Mouse (Mus musculus) right cerebral cortex, postnatal 36 days (tissue): Measurements from ENCODE around the gene Ralgps1.
A peak's percentile ranks its signal among the peaks of the same experiment; 100 is the strongest.

Experiments used
- DNase-seq, 2 experiments: peaks; one replicate each; pipeline ENCODE4 v3.0.0; 2022; ENCODE audit warnings: low spot score in 2 of 2, mixed read lengths in 1 of 2

Ralgps1 gene

DNA sequence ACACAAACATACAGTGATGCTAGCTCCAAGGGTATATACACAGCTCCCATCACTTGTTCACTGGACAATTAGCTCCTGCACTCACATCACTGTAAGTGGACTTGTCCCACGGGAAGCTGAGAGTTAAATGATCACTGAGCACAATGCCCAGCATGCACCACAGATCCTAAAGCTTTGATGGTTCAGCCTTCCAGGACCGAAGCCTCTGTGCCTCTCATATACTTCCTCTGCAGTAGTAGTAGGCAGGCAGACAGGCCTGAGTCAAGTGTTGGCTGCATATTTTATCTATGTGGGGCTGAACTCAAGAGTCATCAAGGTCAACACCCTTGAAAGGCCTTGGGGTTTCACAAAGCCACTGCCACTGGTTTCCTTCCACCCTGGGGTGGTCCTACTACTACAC, 49.6 kb downstream of the Ralgps1 start:
- no peak for DNase-seq

GRCm38 (mm10) chr2:33321031-33321430, 50.3 kb downstream of the Ralgps1 start:
- DNase-seq, result no peak

GRCm38 (mm10) chr2:33320568-33320967, 50.7 kb downstream of the Ralgps1 start:
- no peak for DNase-seq

GRCm38 (mm10) chr2:33319934-33320333, 51.4 kb downstream of the Ralgps1 start:
- no peak for DNase-seq

DNA sequence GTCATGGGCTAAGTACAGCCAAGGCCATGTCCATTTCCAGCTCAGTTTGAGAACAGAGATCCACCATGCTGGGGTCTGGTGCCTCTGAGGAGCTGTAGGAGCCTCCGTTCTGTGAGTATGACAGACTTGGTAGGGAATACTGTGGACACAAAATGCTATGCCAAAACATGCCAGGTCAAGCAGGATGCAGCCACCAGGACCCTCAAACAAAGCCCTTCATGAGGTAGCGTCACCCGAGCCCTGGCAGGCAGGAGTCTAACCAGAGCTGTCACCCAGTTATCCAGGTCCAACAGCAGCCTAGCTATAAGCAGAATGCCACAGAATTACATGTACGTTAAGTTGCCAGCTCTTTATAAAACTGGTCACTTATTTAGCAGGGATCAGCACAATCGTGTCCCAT, 51.8 kb downstream of the Ralgps1 start:
- DNase-seq, result no peak

GRCm38 (mm10) chr2:33318491-33318964, 52.8 kb downstream of the Ralgps1 start:
- DNase-seq, result peak in 1 of 2 experiments; percentile 47

DNA sequence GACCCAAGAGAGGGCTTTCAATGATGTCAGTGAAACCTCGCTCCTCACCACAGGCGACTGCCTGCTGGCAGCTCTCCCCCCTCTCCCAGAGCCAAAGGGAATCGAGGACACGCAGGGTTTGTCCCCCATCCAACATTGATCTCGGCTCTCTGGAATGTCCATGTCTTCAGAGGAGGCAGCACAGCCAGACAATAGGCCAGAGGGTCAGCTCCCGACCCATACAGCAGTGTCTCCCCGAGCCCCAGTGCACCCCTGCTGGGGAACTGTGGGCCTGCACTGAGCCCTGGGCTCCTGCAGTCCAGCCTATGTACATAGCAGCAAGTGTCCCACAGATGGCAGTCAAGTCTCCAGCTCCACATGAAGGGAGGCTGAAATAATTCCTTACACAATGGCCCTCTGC, 54.8 kb downstream of the Ralgps1 start:
- DNase-seq, result peak; percentile 22 to 43

- no peak for DNase-seq
Measured at GRCm38 (mm10) chr2:33316063-33316405, 55.3 kb downstream of the Ralgps1 start.

DNA sequence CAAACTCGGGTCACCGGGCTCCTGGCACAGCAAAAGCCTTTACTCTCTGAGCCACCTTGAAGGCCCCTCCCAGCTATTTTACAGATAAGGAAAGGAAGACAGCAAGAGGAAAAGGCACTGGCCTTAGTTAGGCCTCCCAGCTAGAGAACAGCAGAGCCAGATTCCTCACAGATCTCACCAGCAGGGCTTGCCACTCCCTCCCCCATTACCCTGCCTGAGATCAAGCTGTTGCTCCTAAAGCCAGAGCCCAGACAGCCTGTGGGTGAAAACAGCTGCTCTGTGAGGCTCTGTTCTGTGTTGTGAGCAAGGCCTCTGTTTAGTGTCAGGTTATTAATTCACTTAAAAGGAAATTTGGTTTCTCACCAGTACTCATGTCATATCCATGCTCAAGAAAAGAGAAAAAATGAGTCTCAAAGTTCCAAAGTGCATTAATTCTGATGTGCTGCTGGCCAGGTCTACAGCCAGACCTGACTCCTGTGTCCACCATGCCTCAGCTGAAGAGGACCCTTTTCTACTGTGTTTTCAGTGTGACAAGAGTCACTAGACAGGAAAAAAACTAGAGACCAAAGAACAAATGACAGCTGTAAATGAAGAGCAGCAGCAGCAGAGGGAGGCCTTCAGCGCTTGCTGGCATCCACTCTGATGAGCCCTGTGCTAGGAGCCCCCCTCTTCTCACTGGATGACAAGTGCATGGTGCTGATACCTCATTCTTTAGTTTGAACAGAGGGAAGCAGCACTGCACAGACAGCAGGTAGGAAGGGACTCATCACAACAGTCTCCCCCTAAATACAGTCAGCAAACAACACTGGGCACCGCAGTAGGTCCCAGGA, 55.8 kb downstream of the Ralgps1 start:
- no peak for DNase-seq

- DNase-seq, result peak in 1 of 2 experiments; percentile 54
Measured at GRCm38 (mm10) chr2:33309426-33309825, 61.9 kb downstream of the Ralgps1 start.

- no peak for DNase-seq
Measured at GRCm38 (mm10) chr2:33306565-33306964, 64.7 kb downstream of the Ralgps1 start.

DNA sequence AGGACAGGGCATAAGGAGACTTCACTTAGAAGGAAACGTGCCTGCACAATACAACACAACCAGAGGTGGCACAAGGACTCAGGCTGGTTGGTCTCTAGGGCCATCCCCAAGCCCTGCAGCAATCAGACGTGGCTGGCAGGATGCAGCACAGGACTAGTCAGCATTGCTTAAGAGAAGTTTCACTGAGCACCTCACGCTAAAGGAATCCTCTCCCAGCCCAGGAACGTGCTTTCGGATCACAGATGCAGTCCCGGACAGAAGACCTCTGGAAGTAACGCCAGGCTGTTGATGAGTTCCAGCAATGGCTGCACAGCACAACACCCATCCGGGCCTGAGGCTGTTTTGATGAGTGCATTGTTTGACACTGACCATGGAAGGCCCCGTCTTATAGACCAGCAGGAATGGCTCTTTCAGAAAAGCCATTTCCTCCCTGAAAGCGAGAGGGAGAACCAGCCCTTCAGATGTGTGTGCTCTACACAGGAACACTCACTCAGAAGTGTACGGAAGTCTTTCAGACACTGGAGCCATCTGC, 67.8 kb downstream of the Ralgps1 start:
- no peak for DNase-seq

DNA sequence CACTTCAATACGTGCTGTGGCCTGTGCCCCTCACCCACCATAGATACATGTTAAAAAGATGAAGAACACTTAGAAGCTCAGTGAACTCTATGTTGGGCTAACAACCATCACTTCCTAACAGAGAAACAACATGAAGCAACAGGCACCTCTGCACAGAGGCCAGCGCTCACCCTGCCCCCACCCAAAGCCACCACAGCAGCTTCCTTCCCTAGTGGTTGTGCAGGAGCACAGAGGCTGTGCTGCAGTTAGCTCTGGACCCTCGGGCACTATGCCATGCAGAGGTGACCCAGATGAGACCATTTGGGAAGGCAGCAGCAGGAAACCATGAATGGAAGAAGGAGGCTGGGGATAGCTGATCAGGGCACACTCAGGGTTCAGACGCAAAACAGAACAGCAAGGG, 68.5 kb downstream of the Ralgps1 start:
- DNase-seq, result no peak

DNA sequence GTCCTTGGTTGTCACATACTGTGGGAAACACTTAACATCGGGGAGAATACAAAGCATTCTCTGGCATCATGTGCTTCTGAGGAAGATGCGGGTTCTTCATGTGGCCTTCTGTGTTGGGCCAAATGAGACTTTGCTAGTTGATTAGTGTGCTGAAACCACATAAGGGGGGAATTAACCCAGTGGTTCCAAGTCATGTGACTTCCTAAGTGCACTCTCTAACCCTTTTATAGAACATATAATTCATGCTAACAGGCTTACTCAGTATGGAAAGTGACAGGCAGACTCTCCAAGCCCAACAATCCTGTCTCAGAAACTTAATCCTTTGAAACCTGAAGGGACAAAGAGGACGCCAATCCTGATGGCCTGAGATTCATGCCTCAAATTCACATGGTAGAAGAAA, 68.9 kb downstream of the Ralgps1 start:
- no peak for DNase-seq

DNA sequence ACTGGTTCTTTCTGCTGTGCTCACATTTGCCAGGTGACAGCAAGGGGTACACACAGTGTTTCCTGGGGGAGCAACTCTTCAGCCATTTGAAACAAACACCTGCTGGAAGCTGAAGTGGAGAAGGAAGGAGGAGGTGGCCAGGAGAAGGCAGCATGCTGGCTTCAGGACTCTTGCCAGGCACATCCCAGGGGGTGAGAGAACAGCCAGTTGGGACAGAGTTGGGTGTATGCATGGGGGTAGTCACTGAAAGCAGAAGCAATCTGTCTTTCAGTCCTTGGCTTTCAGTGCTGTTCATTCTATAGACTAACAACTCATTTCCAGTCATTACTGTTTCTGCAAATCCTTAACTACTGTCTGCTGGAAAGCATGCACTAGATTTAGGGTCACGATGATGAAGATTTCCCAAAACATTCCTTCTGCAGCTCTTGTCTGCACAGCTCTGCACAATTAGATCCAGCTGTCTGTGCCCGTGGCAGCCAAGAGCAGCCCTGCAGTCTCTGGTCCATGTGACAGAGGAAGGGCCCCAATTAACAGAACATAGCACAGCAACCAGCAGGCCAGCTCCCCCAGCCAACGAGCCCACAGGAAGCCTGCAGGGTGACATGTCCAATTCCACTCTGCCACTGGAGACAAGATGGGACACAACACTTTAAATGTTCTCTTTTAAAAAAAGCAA, 70.8 kb downstream of the Ralgps1 start:
- DNase-seq, result no peak

- DNase-seq, result no peak
Measured at GRCm38 (mm10) chr2:33298928-33299327, 72.4 kb downstream of the Ralgps1 start.

- no peak for DNase-seq
Measured at GRCm38 (mm10) chr2:33295115-33295514, 76.2 kb downstream of the Ralgps1 start.

GRCm38 (mm10) chr2:33292057-33292456, 79.2 kb downstream of the Ralgps1 start:
- DNase-seq, result no peak

- DNase-seq, result no peak
Measured at GRCm38 (mm10) chr2:33290491-33290890, 80.8 kb downstream of the Ralgps1 start.

DNA sequence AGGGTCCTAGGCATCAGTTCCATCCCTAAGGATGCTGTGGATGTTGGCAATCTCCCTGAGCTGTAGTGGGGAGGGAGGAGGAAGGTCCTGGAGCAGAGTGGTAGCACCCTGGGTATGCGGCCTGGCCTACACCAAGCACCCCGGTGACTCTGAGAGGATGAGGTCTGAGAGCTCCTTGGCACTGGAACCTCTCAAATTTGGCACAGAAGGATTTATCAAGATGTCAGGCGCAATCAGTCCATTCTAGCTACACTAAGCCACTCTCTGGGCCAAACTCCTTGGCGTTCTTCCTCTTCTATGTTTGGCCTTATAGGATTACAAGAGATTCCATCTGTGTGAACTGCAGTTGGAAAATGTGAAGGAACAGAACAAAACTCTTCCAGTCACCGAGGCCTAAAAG, 82.4 kb downstream of the Ralgps1 start:
- no peak for DNase-seq

- DNase-seq, result no peak
Measured at GRCm38 (mm10) chr2:33283674-33284073, 87.6 kb downstream of the Ralgps1 start.

GRCm38 (mm10) chr2:33282877-33283276, 88.4 kb downstream of the Ralgps1 start:
- no peak for DNase-seq

DNA sequence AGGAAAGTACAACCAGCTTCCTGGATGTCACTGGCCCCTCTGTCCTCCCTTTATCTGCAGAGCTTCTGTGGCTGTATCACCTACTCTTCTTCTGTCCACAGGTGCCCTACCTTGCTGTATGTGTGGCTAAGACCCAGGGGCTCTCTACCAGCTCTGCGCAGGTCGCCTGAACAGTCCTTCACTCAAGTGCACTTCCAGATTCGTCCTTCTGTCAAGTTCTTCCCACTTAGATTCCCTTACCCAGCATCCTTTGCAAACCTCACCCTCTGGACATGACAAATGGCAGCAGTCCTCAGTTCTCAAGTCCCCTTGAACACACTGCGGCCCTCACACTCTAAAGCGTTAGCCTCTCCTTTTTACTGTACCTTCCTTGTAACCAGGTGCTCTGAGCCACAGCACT, 89.5 kb downstream of the Ralgps1 start:
- DNase-seq, result no peak
